Mouse (Mus musculus) heart, postnatal 0 days (tissue): ENCODE data around the gene Phlda1.

ENCODE experiments used
- CTCF ChIP-seq: IDR thresholded peaks from 2 replicates; pipeline ENCODE4 v1.5.1; 2016; ENCODE audit warnings: antibody characterized with exemption, control low read depth, low read depth
- EP300 ChIP-seq: IDR thresholded peaks from 2 replicates; pipeline ENCODE4 v1.6.1; 2016; ENCODE audit warnings: antibody characterized with exemption, low read depth

- TF ChIP-seq CTCF (no peak), EP300 (no peak)
Measured at GRCm38 (mm10) chr10:111499892-111500291, 6.2 kb upstream of the Phlda1 start.
